In the genomic region with DNA sequence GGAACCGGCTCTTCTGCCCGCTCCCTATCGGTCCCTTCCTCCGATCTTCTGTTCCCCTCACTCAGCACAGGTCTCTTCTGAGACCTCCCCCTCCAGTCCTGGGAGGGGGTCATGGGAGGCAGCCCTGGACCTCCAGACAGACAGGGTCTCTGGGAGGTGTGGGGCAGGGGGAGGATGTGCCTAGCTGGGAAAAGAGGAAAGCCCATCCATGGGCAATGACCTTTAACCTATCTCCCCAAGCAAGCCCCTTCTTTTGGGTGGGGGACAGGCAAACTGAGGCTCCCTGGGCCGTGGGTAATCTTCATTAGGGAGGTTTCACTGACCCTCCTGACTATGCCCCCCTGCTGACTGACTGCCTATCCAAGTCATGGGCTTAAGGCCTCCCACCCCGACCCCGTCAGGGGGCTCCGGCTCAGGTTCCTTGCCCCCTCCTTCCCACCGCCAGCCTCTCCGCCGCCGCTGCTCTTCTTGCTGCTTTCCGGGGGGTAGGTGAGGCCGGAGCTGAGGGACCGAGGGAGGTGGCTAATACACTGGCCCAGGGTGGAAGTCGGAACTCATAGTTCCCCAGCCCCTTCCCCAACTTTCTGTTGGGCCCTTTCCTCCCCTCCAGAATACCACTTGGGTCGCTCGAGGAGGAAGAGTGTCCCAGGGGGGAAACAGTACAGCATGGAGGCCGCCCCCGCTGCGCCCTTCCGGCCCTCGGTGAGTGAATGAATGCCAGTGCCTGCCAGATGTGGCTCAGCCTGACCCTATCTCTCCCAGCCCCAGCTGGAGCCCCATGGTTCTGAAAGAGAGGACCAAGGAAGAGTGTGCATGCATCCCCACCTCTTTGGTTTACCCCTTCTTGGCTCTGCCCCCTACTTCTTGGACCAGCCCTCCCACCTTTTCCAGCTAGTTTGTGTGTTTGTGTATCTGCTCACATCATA, we compare ENCODE assay signal across 1 mouse cellular context.
TF ChIP-seq lines count a peak whose summit lies in the region.

No protein-coding gene starts in this region.

TF ChIP-seq in ES-E14, 5 proteins besides CTCF, POLR2A, EP300 and RAD21 (continued from another document):
- no peak for TF ChIP-seq MAFK (IDR thresholded peaks at IDR 0.05; ENCODE audit: insufficient read depth, low read depth, low read length)
- TF ChIP-seq HCFC1 (IDR thresholded peaks at IDR 0.05; ENCODE audit: borderline replicate concordance, insufficient read depth, low read length): no peak
- TF ChIP-seq ZNF384 (IDR thresholded peaks at IDR 0.05; ENCODE audit: low read depth, low read length): no peak
- no peak for TF ChIP-seq CHD2 (IDR thresholded peaks at IDR 0.05; ENCODE audit: low read depth, low read length)
